22 mouse cellular contexts compared by ENCODE assay signal in genomic region chr10:21195597-21195996, GRCm38 (mm10). TPM values are rescaled to one million over a fixed set of nuclear protein-coding genes. Genes with fewer than 3 reads are reported as not detected.
A peak's percentile ranks its signal among the peaks of the same experiment; 100 is the strongest.
DNase-seq lines count a peak whose midpoint lies in the region; ATAC-seq and TF ChIP-seq lines count a peak whose summit lies in the region.
"Had no signal": no experiment of that assay in that cellular context is flagged by ENCODE, and none has a peak within 500 bp of the region (broad histone marks: within the 10 kb centered on the region; RNA-seq: fewer than 3 reads in every experiment).

No protein-coding gene starts in this region.

- TF ChIP-seq POLR2A in heart, adult 2 months (IDR thresholded peaks at IDR 0.05; ENCODE audit: insufficient read depth, low read depth, low read length), result no peak

- no peaks in the 10 kb centered on the region for H3K36me3 ChIP-seq in embryonic facial prominence, embryonic 14.5 days (ENCODE audit: control insufficient read depth, insufficient read depth, low read length)
- H3K36me3 ChIP-seq in embryonic facial prominence, embryonic 10.5 days (replicated peaks), result no peaks in the 10 kb centered on the region
- H3K36me3 ChIP-seq in midbrain, embryonic 11.5 days (ENCODE audit: control insufficient read depth, insufficient read depth, low read length), result no peaks in the 10 kb centered on the region
- H3K36me3 ChIP-seq in midbrain, embryonic 10.5 days, result no peaks in the 10 kb centered on the region
- H3K36me3 ChIP-seq in liver, embryonic 14.5 days (replicated peaks; ENCODE audit: control insufficient read depth, insufficient read depth, low read depth), result no peaks in the 10 kb centered on the region
- H3K36me3 ChIP-seq in heart, adult 2 months (ENCODE audit: control insufficient read depth, insufficient read depth, low read length), result no peaks in the 10 kb centered on the region
- H3K36me3 ChIP-seq in forebrain, embryonic 15.5 days, result no peaks in the 10 kb centered on the region
- H3K36me3 ChIP-seq: forebrain, embryonic 10.5 days; midbrain, embryonic 12.5 days; neural tube, embryonic 15.5 days had no signal

- intact Hi-C loops in heart, adult 2 months (cut with DNase I), result no loop called here

- no peaks in the 10 kb centered on the region for H3K9me3 ChIP-seq in embryonic facial prominence, embryonic 14.5 days (ENCODE audit: control insufficient read depth, low read length)
- H3K9me3 ChIP-seq in embryonic facial prominence, embryonic 10.5 days, result no peaks in the 10 kb centered on the region
- H3K9me3 ChIP-seq in midbrain, embryonic 11.5 days (ENCODE audit: control insufficient read depth, low read length), result no peaks in the 10 kb centered on the region
- H3K9me3 ChIP-seq in midbrain, embryonic 10.5 days (replicated peaks), result 0 out of 2 replicates have a peak, but pooled peaks cover 4% of the 10 kb centered on the region
- H3K9me3 ChIP-seq in liver, embryonic 14.5 days (ENCODE audit: control insufficient read depth, low read length), result no peaks in the 10 kb centered on the region
- H3K9me3 ChIP-seq in forebrain, embryonic 15.5 days, result no peaks in the 10 kb centered on the region
- H3K9me3 ChIP-seq: forebrain, embryonic 10.5 days; midbrain, embryonic 12.5 days; neural tube, embryonic 15.5 days had no signal

- no peak overlapping the region for H3K27ac ChIP-seq in embryonic facial prominence, embryonic 14.5 days (replicated peaks; ENCODE audit: low read depth, low read length)
- H3K27ac ChIP-seq in embryonic facial prominence, embryonic 10.5 days (replicated peaks), result no peak overlapping the region
- H3K27ac ChIP-seq in midbrain, embryonic 11.5 days (ENCODE audit: low read depth, low read length), result no peak overlapping the region
- H3K27ac ChIP-seq in midbrain, embryonic 10.5 days (replicated peaks), result no peak overlapping the region
- peak overlapping the region; percentile 40 for H3K27ac ChIP-seq in liver, embryonic 14.5 days
- no peak overlapping the region for H3K27ac ChIP-seq in heart, adult 2 months
- no peak overlapping the region for H3K27ac ChIP-seq in forebrain, embryonic 15.5 days (replicated peaks)
- H3K27ac ChIP-seq: forebrain, embryonic 10.5 days; layer of hippocampus, adult 2 months; midbrain, embryonic 12.5 days; neural tube, embryonic 15.5 days had no signal

- 0 out of 2 replicates have a peak, but pooled peaks cover 3% of the 10 kb centered on the region for H3K4me1 ChIP-seq in embryonic facial prominence, embryonic 14.5 days (ENCODE audit: control insufficient read depth, insufficient read depth, low read length)
- H3K4me1 ChIP-seq in embryonic facial prominence, embryonic 10.5 days, result peaks cover 36% of the 10 kb centered on the region
- peaks cover 5% of the 10 kb centered on the region; the same call in 1 of the 2 replicates for H3K4me1 ChIP-seq in midbrain, embryonic 11.5 days (ENCODE audit: control insufficient read depth, insufficient read depth, low read length)
- peaks cover 13% of the 10 kb centered on the region for H3K4me1 ChIP-seq in midbrain, embryonic 10.5 days
- peaks cover 34 to 38% of the 10 kb centered on the region in 2 experiments for H3K4me1 ChIP-seq in liver, embryonic 14.5 days (replicated peaks; ENCODE audit: control insufficient read depth in 2 of 2, insufficient read depth in 2 of 2, low read length in 1 of 2)
- H3K4me1 ChIP-seq in heart, adult 2 months (ENCODE audit: control insufficient read depth, insufficient read depth, low read length), result no peaks in the 10 kb centered on the region
- H3K4me1 ChIP-seq in forebrain, embryonic 15.5 days, result no peaks in the 10 kb centered on the region
- H3K4me1 ChIP-seq: neural tube, embryonic 15.5 days had no signal

- H3K79me2 ChIP-seq in heart, adult 2 months (replicated peaks; ENCODE audit: control insufficient read depth, insufficient read depth, low read length), result no peaks in the 10 kb centered on the region

- no peak overlapping the region for H3K4me3 ChIP-seq in embryonic facial prominence, embryonic 14.5 days (ENCODE audit: low read depth, low read length)
- no peak overlapping the region for H3K4me3 ChIP-seq in embryonic facial prominence, embryonic 10.5 days
- no peak overlapping the region for H3K4me3 ChIP-seq in midbrain, embryonic 11.5 days (ENCODE audit: low read depth, low read length)
- H3K4me3 ChIP-seq in midbrain, embryonic 10.5 days, result no peak overlapping the region
- no peak overlapping the region for H3K4me3 ChIP-seq in liver, embryonic 14.5 days (ENCODE audit: insufficient read depth in 1 of 2, low read depth in 2 of 2, low read length in 2 of 2)
- no peak overlapping the region for H3K4me3 ChIP-seq in heart, adult 2 months
- H3K4me3 ChIP-seq in forebrain, embryonic 15.5 days, result no peak overlapping the region
- H3K4me3 ChIP-seq: forebrain, embryonic 10.5 days; layer of hippocampus, adult 2 months; midbrain, embryonic 12.5 days; neural tube, embryonic 15.5 days had no signal

- no peak for ATAC-seq in embryonic facial prominence, embryonic 14.5 days (ENCODE audit: low read depth)
- ATAC-seq in midbrain, embryonic 11.5 days (ENCODE audit: low FRiP score), result no peak
- ATAC-seq in liver, embryonic 14.5 days (ENCODE audit: insufficient read depth), result no peak
- no peak for ATAC-seq in forebrain, embryonic 15.5 days (replicated peaks)
- ATAC-seq: hindbrain, embryonic 16.5 days had no signal

- 43% methylated on average over 8 of the region's 8 CpGs for WGBS in embryonic facial prominence, embryonic 14.5 days
- 48% methylated on average over 8 of the region's 8 CpGs for WGBS in embryonic facial prominence, embryonic 10.5 days
- 69% methylated on average over 8 of the region's 8 CpGs for WGBS in midbrain, embryonic 11.5 days
- WGBS in midbrain, embryonic 10.5 days, result 64% methylated on average over 8 of the region's 8 CpGs
- WGBS in liver, embryonic 14.5 days (ENCODE audit: insufficient replicate concordance), result 38% methylated on average over 8 of the region's 8 CpGs
- WGBS in heart, adult 2 months, result 69% methylated on average over 8 of the region's 8 CpGs
- 37% methylated on average over 8 of the region's 8 CpGs for WGBS in forebrain, embryonic 15.5 days

- no peaks in the 10 kb centered on the region for H3K27me3 ChIP-seq in embryonic facial prominence, embryonic 14.5 days (replicated peaks; ENCODE audit: control insufficient read depth, insufficient read depth, low read length)
- 0 out of 2 replicates have a peak, but pooled peaks cover 4% of the 10 kb centered on the region for H3K27me3 ChIP-seq in embryonic facial prominence, embryonic 10.5 days (replicated peaks; ENCODE audit: low read depth, poor library complexity, severe bottlenecking)
- no peaks in the 10 kb centered on the region for H3K27me3 ChIP-seq in midbrain, embryonic 11.5 days (ENCODE audit: control insufficient read depth, insufficient read depth, low read length)
- H3K27me3 ChIP-seq in midbrain, embryonic 10.5 days (ENCODE audit: low read depth, poor library complexity, severe bottlenecking), result no peaks in the 10 kb centered on the region; the same call in 1 of the 2 replicates
- H3K27me3 ChIP-seq in liver, embryonic 14.5 days (ENCODE audit: control insufficient read depth, insufficient read depth, low read length), result no peaks in the 10 kb centered on the region
- H3K27me3 ChIP-seq in heart, adult 2 months (ENCODE audit: control insufficient read depth, insufficient read depth, low read length), result no peaks in the 10 kb centered on the region
- H3K27me3 ChIP-seq in forebrain, embryonic 15.5 days, result no peaks in the 10 kb centered on the region
- H3K27me3 ChIP-seq: midbrain, embryonic 12.5 days; neural tube, embryonic 15.5 days had no signal

- no peak for TF ChIP-seq CTCF in liver, embryonic 14.5 days (IDR thresholded peaks at IDR 0.05; ENCODE audit: low read depth)
- no peak for TF ChIP-seq CTCF in heart, adult 2 months (IDR thresholded peaks at IDR 0.05)

- DNase-seq in embryonic facial prominence, embryonic 14.5 days (ENCODE audit: low spot score), result peak; percentile 11
- no peak for DNase-seq in embryonic facial prominence, embryonic 10.5 days (ENCODE audit: low spot score)
- DNase-seq in midbrain, embryonic 11.5 days (ENCODE audit: low spot score, missing footprints), result peak; percentile 35
- no peak for DNase-seq in midbrain, embryonic 10.5 days (ENCODE audit: low spot score)
- DNase-seq in ZHBTc4 (ENCODE audit: low read depth, low spot score), result peak; percentile 15
- no peak for DNase-seq in liver, embryonic 14.5 days (ENCODE audit: low read depth in 3 of 3, low spot score in 3 of 3)
- no peak for DNase-seq in heart, adult 2 months
- DNase-seq: cerebellum, adult 11 months; cerebellum, postnatal 10 days; gastrocnemius, postnatal 10 days; heart, adult 18-20 months; kidney, adult 2 months; kidney, postnatal 14 days; layer of hippocampus, postnatal 36 days; lung, adult 2 months; lung, postnatal 4 days had no signal

- no peak overlapping the region for H3K9ac ChIP-seq in embryonic facial prominence, embryonic 14.5 days (ENCODE audit: low read depth, low read length)
- H3K9ac ChIP-seq in midbrain, embryonic 11.5 days (ENCODE audit: low read length), result no peak overlapping the region
- H3K9ac ChIP-seq in liver, embryonic 14.5 days (replicated peaks), result no peak overlapping the region
- no peak overlapping the region for H3K9ac ChIP-seq in heart, adult 2 months (ENCODE audit: low read depth, low read length)
- H3K9ac ChIP-seq in forebrain, embryonic 15.5 days (replicated peaks), result no peak overlapping the region
- H3K9ac ChIP-seq: midbrain, embryonic 12.5 days; neural tube, embryonic 15.5 days had no signal

- no peak overlapping the region for H3K4me2 ChIP-seq in embryonic facial prominence, embryonic 14.5 days (ENCODE audit: low read depth, low read length)
- no peak overlapping the region for H3K4me2 ChIP-seq in midbrain, embryonic 11.5 days
- peak overlapping the region; percentile 74 for H3K4me2 ChIP-seq in liver, embryonic 14.5 days (ENCODE audit: low read depth)
- H3K4me2 ChIP-seq in forebrain, embryonic 15.5 days (replicated peaks), result no peak overlapping the region
- H3K4me2 ChIP-seq: midbrain, embryonic 12.5 days; neural tube, embryonic 15.5 days had no signal

- no peak for TF ChIP-seq EP300 in liver, embryonic 14.5 days (IDR thresholded peaks at IDR 0.05; ENCODE audit: low read depth)
- no peak for TF ChIP-seq EP300 in heart, adult 2 months (IDR thresholded peaks at IDR 0.05; ENCODE audit: insufficient read depth, low read depth, low read length)

RNA-seq across cellular contexts. Expression of gene Myb, which starts 34.8 kb away (rescaled TPM):
- 5.5 and 7.7 TPM in 2 replicates for polyA plus RNA-seq in embryonic facial prominence, embryonic 14.5 days (2014; fragmentation: Nextera tagmentation; extraction: Ambion mirVana)
- 4.4 and 5.3 TPM in 2 replicates for polyA plus RNA-seq in embryonic facial prominence, embryonic 10.5 days (2016; fragmentation: Nextera tagmentation; extraction: Ambion mirVana)
- 8.5 and 9.1 TPM in 2 replicates for polyA plus RNA-seq in midbrain, embryonic 11.5 days (2014; fragmentation: Nextera tagmentation; extraction: Ambion mirVana)
- 5.1 and 6.8 TPM in 2 replicates for polyA plus RNA-seq in midbrain, embryonic 10.5 days (2016; fragmentation: Nextera tagmentation; extraction: Ambion mirVana)
- polyA plus RNA-seq in liver, embryonic 14.5 days (2012; rRNA removed), result 14.1 and 16.9 TPM in 2 replicates
- polyA plus RNA-seq in liver, embryonic 14.5 days (2014; fragmentation: Nextera tagmentation; extraction: Ambion mirVana), result 11.7 and 13.6 TPM in 2 replicates
- not detected for total RNA-seq in heart, adult 2 months (2021)
- 0.23 and 0.31 TPM in 2 replicates for polyA plus RNA-seq in heart, adult 2 months (2012; rRNA removed)
- 3.0 and 3.2 TPM in 2 replicates for polyA plus RNA-seq in forebrain, embryonic 15.5 days (2015; fragmentation: Nextera tagmentation; extraction: Ambion mirVana)

Comparison
In these comparisons a context has a peak if more than half of its experiments do, and no peak if none do; other contexts are left out.
1. DNase-seq: peak in embryonic facial prominence, embryonic 14.5 days (single experiment), midbrain, embryonic 11.5 days (single experiment) and ZHBTc4 (single experiment); none in embryonic facial prominence, embryonic 10.5 days (single experiment), midbrain, embryonic 10.5 days (single experiment), liver, embryonic 14.5 days (0 of 3) and heart, adult 2 months (0 of 2).